Comparison of ENCODE assay signal across 14 mouse cellular contexts in genomic region chr6:34400696-34401095, GRCm38 (mm10). TPM values are rescaled to one million over a fixed set of nuclear protein-coding genes. Genes with fewer than 3 reads are reported as not detected.
"Had no signal": no experiment of that assay in that cellular context is flagged by ENCODE, and none has a peak within 500 bp of the region (broad histone marks: within the 10 kb centered on the region; RNA-seq: fewer than 3 reads in every experiment).

No protein-coding gene starts in this region.

- H3K36me3 ChIP-seq: limb, embryonic 13.5 days; midbrain, embryonic 13.5 days; stomach, embryonic 15.5 days had no signal

- H3K4me3 ChIP-seq: kidney, embryonic 15.5 days; limb, embryonic 13.5 days; midbrain, embryonic 13.5 days; stomach, embryonic 15.5 days had no signal

- H3K27ac ChIP-seq: kidney, embryonic 15.5 days; limb, embryonic 13.5 days; liver, embryonic 14.5 days; midbrain, embryonic 13.5 days; stomach, embryonic 15.5 days had no signal

- H3K9ac ChIP-seq: kidney, embryonic 15.5 days; limb, embryonic 13.5 days; liver, embryonic 14.5 days; midbrain, embryonic 13.5 days; stomach, embryonic 15.5 days had no signal

- H3K4me1 ChIP-seq: limb, embryonic 13.5 days; midbrain, embryonic 13.5 days; stomach, embryonic 15.5 days had no signal

- DNase-seq: layer of hippocampus, adult 9-11 months; left cerebral cortex, postnatal 4 days; lung, adult 18-20 months; right cerebral cortex, postnatal 14 days; thymus, adult 2 months; thymus, postnatal 25 days had no signal

- H3K9me3 ChIP-seq: kidney, embryonic 15.5 days; limb, embryonic 13.5 days; midbrain, embryonic 13.5 days; stomach, embryonic 15.5 days had no signal

- H3K27me3 ChIP-seq: kidney, embryonic 15.5 days; limb, embryonic 13.5 days; midbrain, embryonic 13.5 days; stomach, embryonic 15.5 days had no signal

RNA-seq across cellular contexts. Expression of gene Akr1b7, which starts 11.4 kb away (rescaled TPM):
- total RNA-seq: layer of hippocampus, adult 18-20 months; left cerebral cortex, postnatal 4 days; midbrain, postnatal 0 days had no signal
- polyA plus RNA-seq: limb, embryonic 13.5 days; lung, embryonic 16.5 days; midbrain, embryonic 13.5 days had no signal
